Mouse (Mus musculus): ENCODE results near the gene Sf3b4. TPM values are rescaled to one million over a fixed set of nuclear protein-coding genes. Genes with fewer than 3 reads are reported as not detected.
"Not testable (repeated sequence)": the region's sequence is repeated elsewhere in the genome, so short reads cannot be mapped to it uniquely, and the experiment has no call there.

Gene Sf3b4
- total RNA-seq, 2 experiments from 2014 or later: 50.4 to 51.0 TPM

GRCm38 (mm10) chr3:96171583-96172196, 442 bp upstream of the Sf3b4 start:
- peak in 1 of 2 experiments; percentile 45 for DNase-seq (ENCODE audit: low spot score in 2 of 2)

DNA sequence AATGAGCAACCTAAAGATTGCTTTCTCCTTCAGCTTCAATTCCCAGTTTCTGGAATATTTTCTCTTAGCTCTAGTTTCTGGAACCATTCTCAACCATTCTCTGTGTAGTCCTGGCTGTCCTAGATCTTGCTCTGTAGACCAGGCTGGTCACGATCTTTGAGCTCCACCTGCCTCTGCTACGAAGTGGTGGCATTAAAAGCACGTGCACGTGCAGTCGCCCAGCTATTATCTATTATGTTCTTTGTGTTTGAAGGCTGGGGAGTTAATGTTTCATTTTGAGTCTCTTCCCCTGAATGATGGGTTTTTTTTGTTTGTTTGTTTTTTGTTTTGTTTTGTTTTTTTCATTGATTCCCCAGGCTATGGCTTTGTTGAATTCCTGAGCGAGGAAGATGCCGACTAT, 1.1 kb downstream of the Sf3b4 start:
- DNase-seq (ENCODE audit: low spot score in 2 of 2): no peak

GRCm38 (mm10) chr3:96174042-96174441, 1.9 kb downstream of the Sf3b4 start:
- not testable (repeated sequence) for DNase-seq (ENCODE audit: low spot score in 2 of 2)

GRCm38 (mm10) chr3:96175251-96175650, 3.1 kb downstream of the Sf3b4 start:
- DNase-seq (ENCODE audit: low spot score in 2 of 2): no peak

- DNase-seq (ENCODE audit: low spot score in 2 of 2): no peak
Observed at GRCm38 (mm10) chr3:96178427-96178826, 6.3 kb downstream of the Sf3b4 start.

DNA sequence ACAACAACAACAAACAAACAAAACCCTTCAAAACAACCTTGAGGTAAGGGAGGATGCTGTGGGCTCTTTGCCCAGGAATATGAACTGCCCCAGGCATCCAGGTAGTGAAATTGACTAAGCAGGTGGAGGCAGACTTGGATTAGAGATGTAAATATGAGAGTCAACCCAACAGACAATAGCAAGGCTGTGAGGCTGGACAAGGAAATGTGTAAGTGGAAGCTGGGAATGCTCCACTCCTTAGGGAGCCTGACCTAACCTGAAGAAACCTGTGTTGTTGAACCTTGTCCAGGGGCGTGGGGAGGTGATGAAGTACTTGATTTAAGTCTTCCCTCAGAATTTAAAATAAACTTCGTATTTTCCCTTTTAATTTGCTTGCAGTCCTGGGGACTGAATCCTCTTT, 6.8 kb downstream of the Sf3b4 start:
- no peak for DNase-seq (ENCODE audit: low spot score in 2 of 2)

GRCm38 (mm10) chr3:96179531-96179930, 7.4 kb downstream of the Sf3b4 start:
- no peak for DNase-seq (ENCODE audit: low spot score in 2 of 2)

DNA sequence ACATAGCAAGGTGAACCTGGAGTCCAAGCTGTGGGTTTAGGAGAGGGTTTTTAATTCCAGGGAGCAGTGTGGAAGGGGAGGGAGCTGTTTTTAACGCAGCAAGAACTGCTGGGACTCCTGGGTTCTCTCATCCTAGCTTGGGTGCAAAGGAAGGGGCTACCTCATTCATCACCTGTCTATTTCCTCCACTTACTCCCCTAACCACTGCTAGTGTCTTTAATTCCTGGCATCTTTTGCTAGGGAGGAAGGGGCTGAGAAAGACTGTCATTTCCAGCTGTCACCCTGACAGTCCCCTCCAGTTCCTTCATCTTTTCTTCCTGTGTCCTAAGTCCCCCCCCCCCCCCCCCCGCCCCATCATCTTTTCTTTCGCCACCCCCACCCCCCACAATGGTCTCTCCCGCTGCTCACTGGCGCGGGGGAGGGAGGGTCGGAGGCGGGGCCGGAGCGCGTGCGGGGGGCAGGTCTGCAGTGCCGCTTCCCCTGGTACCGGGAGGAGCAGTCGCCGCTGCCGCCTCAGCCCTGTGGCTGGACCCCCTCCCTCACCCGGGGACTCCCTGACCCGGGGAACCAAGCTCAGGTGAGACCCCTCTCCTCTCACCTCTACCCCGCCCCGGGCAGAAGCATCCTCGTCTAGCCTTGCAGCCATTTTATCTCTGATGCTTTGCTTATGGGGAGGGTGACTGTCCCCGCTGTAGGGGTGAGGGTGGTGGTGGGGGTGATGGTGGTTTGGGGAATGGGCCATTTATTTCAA, 8.8 kb downstream of the Sf3b4 start, which contains the start of gene Sv2a:
Sv2a (plus strand) TSS at position 425 of the 751 bp plus-strand sequence.
- peak; percentile 64 to 74 for DNase-seq (ENCODE audit: low spot score in 2 of 2)

DNA sequence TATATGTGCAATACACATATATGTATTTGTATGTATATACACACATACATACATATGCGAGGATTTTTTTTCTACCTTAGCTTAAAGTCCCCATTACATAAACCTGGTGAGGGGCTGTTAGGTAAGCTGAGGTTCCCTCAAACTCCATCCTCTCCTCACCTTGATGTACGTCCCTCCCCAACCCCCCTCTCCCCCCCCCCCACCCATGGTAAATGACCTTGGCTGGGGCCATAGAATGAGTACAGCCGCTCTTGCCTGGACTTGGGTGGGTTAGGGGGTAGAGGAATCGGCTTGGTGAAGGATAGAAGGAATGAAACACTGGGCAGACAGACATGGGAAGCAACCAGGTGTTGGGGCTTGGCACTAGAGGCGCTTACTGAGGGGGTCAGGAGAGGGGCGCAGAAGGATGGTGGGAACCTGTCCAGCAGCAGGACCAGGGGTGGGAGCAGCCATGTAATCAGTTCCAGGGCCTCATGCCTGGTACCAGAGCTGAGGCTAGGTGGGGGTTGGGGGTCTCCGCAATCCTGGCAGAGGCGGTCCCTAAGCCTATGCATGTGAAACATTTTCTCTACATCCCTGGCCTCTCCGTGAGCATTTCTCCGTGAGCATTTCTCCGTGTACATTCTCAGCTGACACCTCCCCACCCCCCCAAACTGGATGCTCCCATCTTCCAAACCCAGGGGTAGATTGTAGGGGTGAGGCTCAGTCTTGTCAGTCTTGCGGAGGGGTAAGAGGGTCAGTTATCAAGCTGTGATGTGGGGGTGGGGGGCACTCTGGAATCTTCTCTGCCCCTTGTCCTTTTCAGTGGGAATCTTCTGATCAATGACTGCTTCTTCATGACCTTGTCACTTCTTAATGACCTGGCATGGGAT, 9.6 kb downstream of the Sf3b4 start:
- DNase-seq (ENCODE audit: low spot score in 2 of 2): no peak

DNA sequence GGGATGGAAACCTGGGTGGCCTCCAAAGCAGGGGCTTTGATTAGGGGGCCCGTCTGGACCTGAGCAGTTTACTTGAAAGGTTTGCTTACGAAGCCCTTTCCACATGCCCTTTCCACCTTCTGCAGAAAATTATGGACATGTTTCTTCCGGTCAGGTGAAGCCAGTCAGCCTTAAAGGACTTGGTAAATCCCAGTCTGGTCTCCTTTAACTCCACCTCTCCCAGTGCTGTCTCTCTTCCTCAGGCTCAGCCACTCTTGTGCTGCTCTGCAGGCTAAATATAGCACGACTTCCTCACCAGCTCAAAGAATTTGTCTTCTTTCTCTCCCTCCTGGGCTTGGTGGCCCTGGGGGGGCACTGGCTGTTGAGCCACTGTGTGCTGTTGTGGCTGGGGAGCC, 10.2 kb downstream of the Sf3b4 start:
- no peak for DNase-seq (ENCODE audit: low spot score in 2 of 2)

DNA sequence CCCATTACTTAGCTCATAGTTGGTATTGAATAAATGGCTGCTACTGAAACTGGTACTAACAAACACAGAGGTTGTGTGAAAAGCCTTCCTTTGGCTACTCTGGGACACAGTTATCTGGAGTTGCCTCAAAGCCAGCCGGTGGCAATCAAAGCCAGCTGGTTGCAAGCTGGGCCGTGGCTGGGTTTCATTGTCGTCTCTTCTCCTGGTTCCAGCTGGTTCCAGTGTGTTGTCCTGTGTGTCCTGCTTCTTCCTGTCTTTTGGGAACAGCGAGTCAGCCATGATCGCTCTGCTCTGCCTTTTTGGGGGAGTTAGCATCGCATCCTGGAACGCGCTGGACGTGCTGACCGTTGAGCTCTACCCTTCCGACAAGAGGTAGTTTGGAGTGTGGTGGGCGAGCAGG, 20.8 kb downstream of the Sf3b4 start:
- DNase-seq (ENCODE audit: low spot score in 2 of 2): no peak

- no peak for DNase-seq (ENCODE audit: low spot score in 2 of 2)
Observed at GRCm38 (mm10) chr3:96194966-96195365, 22.8 kb downstream of the Sf3b4 start.

- no peak for DNase-seq (ENCODE audit: low spot score in 2 of 2)
Observed at GRCm38 (mm10) chr3:96195616-96196313, 23.6 kb downstream of the Sf3b4 start.

GRCm38 (mm10) chr3:96196437-96197128, 24.5 kb downstream of the Sf3b4 start:
- peak in 1 of 2 experiments; percentile 51 for DNase-seq (ENCODE audit: low spot score in 2 of 2)

- DNase-seq (ENCODE audit: low spot score in 2 of 2): peak; percentile 92 to 96
Observed at GRCm38 (mm10) chr3:96197129-96197749, 25.1 kb downstream of the Sf3b4 start.

- DNase-seq (ENCODE audit: low spot score in 2 of 2): no peak
Observed at GRCm38 (mm10) chr3:96198181-96198580, 26.0 kb downstream of the Sf3b4 start.

GRCm38 (mm10) chr3:96198601-96199251, 26.6 kb downstream of the Sf3b4 start:
- not testable (repeated sequence) for DNase-seq (ENCODE audit: low spot score in 2 of 2)

- DNase-seq (ENCODE audit: low spot score in 2 of 2): no peak
Observed at GRCm38 (mm10) chr3:96199731-96200130, 27.6 kb downstream of the Sf3b4 start.

DNA sequence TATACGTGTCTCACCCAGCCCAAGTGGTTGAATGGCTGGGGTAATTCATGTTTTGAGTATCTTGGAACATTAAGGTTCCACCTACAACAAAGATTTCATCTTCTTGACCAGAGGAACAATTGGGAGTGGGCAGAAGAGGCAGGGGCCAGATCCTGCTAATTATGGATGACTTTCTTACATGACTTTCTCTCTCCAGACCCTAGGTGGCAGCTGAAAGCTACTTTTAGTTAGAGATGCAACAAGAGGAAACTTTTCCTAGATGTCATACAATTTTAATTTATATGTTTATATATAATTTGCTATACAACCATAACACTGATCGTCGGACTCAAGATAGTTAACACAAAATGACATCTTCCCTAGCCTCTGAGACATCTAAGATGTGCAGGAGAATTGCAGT, 35.7 kb downstream of the Sf3b4 start:
- no peak for DNase-seq (ENCODE audit: low spot score in 2 of 2)

- no peak for DNase-seq (ENCODE audit: low spot score in 2 of 2)
Observed at GRCm38 (mm10) chr3:96209242-96209641, 37.1 kb downstream of the Sf3b4 start.
